Mouse (Mus musculus): ENCODE results near the gene Inmt.
A peak's percentile ranks its signal among the peaks of the same experiment; 100 is the strongest.

- TF ChIP-seq CTCF (IDR thresholded peaks at IDR 0.05): peak; percentile 66
- no peak for TF ChIP-seq POLR2A (IDR thresholded peaks at IDR 0.05; ENCODE audit: insufficient read depth, low read depth, low read length)
- TF ChIP-seq EP300 (IDR thresholded peaks at IDR 0.05; ENCODE audit: insufficient read depth, low read depth, low read length): no peak
These were observed 2.4 kb upstream of the Inmt start for GRCm38 (mm10) chr6:55177060-55177732.
